Mouse (Mus musculus) embryo, embryonic 10.5 days (tissue): ENCODE data around the gene Nit2.
A peak's percentile ranks its signal among the peaks of the same experiment; 100 is the strongest.
"Not testable (repeated sequence)": the region's sequence is repeated elsewhere in the genome, so short reads cannot be mapped to it uniquely, and the experiment has no call there.

Source experiments
- DNase-seq: peaks from one replicate; pipeline ENCODE4 v3.0.0-alpha.2; 2015; ENCODE audit warnings: low spot score

Nit2 gene

GRCm38 (mm10) chr16:57166611-57167513, at the start of gene Nit2:
Gene Nit2, minus strand, starts transcription at chr16:57167341.
- peak; percentile 91 for DNase-seq

DNA sequence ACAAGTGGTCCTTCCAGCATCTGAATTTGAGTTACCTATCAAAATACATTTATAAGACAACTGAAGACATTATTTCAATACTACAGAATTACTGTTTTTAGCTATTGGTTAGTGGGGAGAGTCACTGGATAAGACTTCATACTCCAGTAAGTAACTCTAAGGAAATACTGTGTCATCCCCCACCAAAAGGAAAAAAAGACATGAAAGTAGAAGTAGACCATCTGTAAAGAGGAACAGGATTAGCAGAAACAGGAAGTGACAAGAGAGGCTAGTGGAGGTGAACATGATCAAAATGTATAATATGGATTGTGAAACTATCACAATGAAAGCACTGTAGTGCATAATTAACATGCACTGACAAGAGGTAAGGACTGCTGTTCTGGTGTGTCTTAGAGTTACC, 48.8 kb upstream of the Nit2 start:
- no peak for DNase-seq

- no peak for DNase-seq
Measured at GRCm38 (mm10) chr16:57211037-57211436, 43.9 kb upstream of the Nit2 start.

GRCm38 (mm10) chr16:57208342-57208741, 41.2 kb upstream of the Nit2 start:
- no peak for DNase-seq

GRCm38 (mm10) chr16:57197281-57197680, 30.1 kb upstream of the Nit2 start:
- DNase-seq, result no peak

DNA sequence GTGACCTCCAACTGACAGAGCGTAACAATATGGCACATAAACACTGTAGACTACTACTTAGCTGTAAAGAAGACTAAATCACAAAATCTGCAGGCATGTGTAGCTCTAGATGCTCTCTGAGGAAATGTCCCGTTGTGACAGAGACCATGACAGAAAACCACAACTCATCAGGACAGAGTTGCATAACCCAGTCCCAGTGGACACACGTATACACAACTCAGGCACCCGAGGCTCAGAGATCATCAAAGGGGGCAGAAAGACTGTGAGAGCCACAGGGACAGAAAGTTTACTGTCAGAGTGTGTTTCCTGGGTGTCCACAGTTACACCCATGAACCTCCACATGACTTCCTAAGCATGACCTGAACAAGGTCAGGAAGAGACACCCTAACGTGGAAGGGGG, 29.4 kb upstream of the Nit2 start:
- DNase-seq, result no peak

GRCm38 (mm10) chr16:57191214-57191613, 24.1 kb upstream of the Nit2 start:
- no peak for DNase-seq

- no peak for DNase-seq
Measured at GRCm38 (mm10) chr16:57190390-57190789, 23.2 kb upstream of the Nit2 start.

DNA sequence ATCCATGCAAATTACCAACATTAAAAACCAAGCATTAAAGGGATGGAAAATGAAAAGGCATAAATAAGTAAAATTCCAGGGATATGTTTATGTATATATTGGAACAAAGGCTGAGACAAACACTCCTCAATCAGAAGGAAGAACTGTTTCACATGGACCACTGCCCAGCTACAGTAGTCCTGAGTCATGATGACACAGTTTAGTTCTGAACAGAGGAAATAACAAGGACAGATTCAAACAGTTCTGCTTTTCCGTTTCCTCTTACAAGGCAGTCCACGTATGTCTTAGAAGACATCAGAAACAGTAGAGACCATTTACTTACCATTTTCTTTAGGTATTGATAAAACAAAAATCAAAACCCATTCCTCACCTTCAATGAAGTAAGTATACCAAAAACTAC, 22.4 kb upstream of the Nit2 start:
- DNase-seq, result no peak

- DNase-seq, result no peak
Measured at GRCm38 (mm10) chr16:57186618-57187017, 19.5 kb upstream of the Nit2 start.

DNA sequence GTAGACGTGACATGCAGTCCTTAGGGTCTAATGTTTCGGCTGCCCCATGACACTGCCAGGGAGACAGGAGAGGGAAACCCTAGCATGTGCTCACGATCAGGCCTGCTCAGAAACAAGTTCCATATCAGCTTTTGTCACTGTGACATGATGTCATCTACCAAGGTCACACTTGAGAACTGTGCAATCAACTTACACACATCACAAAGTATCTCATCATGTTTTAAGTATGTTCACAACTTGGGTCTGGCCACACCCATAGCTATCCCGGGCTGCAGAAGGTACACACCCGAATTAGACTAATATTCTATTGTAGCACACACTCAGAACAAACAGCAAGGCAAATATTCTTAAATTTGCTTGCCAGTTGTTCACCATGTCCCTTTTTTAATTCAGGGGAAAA, 14.9 kb upstream of the Nit2 start:
- DNase-seq, result no peak

GRCm38 (mm10) chr16:57181180-57181579, 14.0 kb upstream of the Nit2 start:
- DNase-seq, result no peak

- no peak for DNase-seq
Measured at GRCm38 (mm10) chr16:57177664-57178063, 10.5 kb upstream of the Nit2 start.

GRCm38 (mm10) chr16:57177254-57177653, 10.1 kb upstream of the Nit2 start:
- peak; percentile 75 for DNase-seq

DNA sequence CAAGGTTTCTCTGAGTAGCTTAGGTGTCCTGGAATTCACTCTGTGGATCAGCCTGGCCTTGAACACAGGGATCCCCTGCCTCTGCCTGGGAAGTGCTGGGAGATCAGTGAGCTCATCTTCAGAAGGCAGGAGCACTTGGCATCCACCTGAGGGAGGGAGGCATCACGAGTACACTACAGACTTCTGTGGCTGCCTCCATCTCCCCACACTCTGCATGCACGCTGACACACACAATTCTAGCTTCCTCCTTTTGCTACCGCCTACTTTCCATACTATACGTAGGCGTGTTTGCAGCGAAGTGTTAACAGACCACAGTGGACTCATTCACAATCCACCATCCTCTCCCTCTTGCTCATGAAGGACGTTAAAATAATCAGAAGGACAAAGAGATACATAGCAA, 9.1 kb upstream of the Nit2 start:
- no peak for DNase-seq

GRCm38 (mm10) chr16:57175751-57176150, 8.6 kb upstream of the Nit2 start:
- no peak for DNase-seq

- not testable (repeated sequence) for DNase-seq
Measured at GRCm38 (mm10) chr16:57174480-57174879, 7.3 kb upstream of the Nit2 start.

- DNase-seq, result no peak
Measured at GRCm38 (mm10) chr16:57171570-57171969, 4.4 kb upstream of the Nit2 start.

DNA sequence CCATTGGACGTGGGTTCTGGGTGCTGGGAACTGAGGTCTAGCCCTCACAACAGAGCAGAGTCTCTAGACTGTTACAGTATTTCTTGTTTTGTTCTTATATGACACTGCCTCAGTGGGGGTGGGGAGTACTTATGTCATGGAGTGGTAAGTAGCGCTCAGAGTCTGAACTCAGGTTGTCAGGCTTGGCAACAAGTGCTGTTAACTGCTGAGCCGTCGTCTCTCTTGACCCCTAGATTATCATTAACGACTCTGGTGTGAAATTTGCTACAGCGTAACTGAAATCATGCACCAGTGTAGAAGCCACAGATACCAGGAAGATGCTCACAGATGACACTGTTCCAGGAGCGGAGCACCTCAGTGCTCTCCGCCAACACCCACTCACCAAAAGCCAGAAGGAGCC, 4.0 kb upstream of the Nit2 start:
- no peak for DNase-seq

DNA sequence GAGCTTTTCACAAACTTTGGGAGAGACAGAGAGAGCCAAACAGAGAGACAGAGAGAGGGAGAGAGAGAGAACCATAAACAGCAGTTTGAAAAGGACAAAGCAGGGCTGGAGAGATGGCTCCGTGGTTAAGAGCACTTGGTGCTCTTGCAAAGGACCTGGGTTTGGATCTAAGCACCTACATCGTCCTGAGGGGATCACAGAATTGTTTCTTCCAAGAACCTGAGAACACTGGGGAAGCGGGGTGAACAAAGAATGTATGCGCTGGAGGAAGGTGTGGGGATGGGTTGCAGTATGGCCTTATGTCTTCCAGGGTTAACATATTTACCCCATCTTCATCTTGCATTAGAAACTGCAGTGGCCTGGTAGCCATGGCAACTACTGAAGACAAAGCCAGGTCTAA, 1.1 kb upstream of the Nit2 start:
- DNase-seq, result peak; percentile 32

- no peak for DNase-seq
Measured at GRCm38 (mm10) chr16:57167514-57167912, 372 bp upstream of the Nit2 start.

DNA sequence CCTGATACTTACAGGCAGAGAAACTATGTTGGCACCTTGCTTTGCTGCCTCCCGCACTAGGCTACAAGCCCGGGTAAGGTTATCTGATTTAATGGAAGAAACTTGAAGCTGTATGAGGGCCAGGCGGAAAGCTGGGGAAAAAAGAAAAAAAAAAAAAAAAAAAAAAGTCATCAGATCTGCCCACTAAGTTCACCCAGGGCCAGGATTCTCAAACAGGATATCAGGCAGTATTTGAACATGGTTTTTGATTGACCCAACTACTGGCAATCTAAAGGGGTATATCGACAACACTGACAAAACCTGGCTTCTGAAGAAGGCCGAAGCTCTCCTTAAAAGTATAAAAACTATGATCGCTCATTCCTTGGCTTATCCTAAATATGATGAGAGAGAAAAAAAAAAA, 1.1 kb downstream of the Nit2 start:
- DNase-seq, result no peak

DNA sequence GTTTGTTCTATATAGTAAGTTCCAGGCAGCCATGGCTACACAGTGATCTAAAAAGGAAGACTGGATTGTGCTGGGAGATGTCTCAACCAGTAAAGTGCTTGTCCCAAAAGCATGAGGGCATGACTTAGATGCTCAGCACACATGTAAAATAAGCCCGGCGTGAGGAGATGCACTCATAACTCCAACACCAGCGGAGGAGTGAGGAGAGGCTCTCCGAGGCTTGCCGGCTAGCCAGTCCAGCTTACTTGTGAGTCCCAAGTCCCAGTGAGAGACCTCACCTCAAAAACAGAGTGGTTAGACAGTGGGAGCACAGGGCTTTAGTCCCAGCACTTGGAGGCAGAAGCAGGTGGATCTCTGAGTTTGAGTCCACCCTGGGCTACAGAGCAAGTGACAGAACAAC, 2.0 kb downstream of the Nit2 start:
- DNase-seq, result no peak

DNA sequence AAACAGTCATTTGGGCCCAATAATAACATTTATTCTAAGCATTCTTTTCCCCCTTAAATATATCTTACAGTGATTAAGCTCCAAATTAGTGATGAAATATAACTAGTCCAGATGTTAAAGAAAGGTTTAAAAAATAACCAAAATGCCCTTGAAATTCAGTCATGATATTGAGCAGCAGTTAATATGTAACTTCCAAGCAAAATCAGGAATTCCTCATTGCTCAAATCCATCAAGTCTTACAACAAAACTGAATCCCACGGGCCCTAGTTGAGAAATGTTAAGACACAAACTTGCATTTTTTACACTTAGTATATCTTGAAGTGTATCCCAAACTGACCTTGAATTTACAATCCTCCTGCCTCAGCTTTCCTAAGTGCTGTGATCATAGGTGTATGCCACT, 3.4 kb downstream of the Nit2 start:
- no peak for DNase-seq
